Mouse (Mus musculus) kidney, postnatal 36 days (tissue): ENCODE data around the gene Sis.

ENCODE experiments used
- DNase-seq, 2 experiments: peaks; one replicate each; pipeline ENCODE4 v3.0.0; 2021 to 2022; ENCODE audit warnings: mixed read lengths in 2 of 2

Sis gene

GRCm38 (mm10) chr3:72967675-72968074 lies at the start of gene Sis:
Gene Sis (minus strand): TSS chr3:72967863.
- DNase-seq: no peak

DNA sequence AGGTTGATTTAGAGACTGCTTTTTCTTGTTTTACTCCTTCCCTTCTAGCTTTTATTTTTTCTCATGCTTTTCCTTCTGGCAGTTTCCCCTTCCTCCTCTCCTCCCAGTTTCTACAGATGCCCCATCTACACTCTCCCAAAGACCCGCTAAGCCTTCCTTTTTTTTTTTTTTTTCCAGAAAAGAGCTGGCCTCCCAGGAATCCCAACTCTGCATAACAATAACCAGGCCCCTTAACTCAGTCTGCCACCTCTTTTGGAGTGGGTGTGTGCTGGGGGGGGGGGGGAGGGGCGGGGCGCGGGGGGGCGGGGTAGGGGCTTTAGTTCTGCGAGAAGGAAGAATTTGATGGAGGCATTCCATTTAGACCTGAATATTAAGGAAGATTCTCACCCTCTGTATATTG lies 38.4 kb upstream of the Sis start:
- DNase-seq: no peak

DNA sequence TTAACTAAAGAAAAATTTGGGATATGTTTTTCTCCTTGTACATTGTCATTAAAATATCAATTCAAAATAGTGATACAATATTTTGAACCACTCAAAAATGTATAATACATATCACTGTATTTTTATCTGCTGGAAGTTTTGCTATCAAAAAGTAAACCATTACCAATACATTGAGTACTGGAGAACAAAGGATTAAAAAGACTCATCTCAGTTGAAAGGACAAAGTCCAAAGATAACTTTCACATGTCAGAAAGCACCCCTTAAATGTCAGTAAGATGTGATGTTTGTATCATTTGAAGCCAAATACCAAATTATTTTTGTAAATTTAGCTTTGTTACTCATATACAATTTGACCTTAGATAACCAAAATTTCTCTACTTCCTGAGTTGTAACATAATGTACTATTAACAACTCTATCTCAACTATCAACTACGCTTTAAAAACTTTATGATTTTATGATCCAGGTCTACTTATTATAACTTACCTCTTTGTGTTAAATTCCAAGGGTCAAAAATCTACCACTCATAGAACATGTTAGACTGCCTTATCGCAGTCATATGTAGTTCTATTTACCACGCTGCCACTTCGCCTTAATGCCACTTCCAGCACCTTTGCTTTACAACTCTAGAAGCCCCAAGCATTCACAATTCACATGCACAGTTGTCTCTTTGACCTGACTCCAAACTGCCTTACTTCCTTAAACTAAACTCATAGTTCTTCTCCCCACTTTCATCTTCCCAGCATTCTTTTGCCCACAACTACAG lies 35.5 kb upstream of the Sis start:
- no peak for DNase-seq

GRCm38 (mm10) chr3:72997517-72997916 lies 29.9 kb upstream of the Sis start:
- no peak for DNase-seq

DNA sequence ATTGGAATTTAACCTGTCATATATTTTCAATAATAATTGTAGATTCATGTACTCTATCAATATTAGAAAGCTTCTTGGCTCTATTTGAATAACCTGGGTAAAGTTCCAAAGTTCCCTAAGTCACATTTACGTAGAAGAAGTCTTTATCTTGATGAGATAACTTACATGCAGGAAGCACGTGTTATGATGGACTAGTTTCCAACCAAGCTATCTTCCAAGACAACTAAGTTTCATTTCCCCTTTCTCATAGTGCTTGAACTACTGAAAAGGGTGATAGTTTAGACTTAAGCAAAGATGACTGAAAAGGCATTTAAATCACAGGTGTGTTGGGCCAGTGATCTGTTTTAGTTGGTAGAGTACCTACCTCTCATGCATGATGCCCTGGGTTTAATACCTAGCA lies 23.3 kb upstream of the Sis start:
- DNase-seq: no peak

DNA sequence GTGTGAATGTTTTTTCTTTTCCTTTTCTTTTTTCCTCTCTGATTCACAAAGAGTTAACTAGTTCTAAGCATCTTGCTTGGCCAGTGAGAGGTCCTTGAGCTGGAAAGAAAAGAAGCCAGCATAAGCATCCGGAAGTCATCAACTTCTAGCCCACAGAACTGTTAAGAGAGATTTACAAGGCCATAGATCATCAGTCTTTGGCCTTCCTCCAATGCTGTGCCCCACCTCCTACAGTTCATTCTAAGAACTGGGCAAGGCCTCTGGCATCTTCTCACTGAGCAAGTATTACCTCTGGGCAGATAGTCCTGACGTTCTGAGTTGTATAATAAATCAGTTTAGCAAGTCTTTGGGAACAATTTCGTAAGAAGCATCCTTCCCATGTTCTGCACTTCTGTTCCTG lies 8.9 kb upstream of the Sis start:
- no peak for DNase-seq

- no peak for DNase-seq
Measured at GRCm38 (mm10) chr3:72918919-72919526, 48.6 kb downstream of the Sis start.

DNA sequence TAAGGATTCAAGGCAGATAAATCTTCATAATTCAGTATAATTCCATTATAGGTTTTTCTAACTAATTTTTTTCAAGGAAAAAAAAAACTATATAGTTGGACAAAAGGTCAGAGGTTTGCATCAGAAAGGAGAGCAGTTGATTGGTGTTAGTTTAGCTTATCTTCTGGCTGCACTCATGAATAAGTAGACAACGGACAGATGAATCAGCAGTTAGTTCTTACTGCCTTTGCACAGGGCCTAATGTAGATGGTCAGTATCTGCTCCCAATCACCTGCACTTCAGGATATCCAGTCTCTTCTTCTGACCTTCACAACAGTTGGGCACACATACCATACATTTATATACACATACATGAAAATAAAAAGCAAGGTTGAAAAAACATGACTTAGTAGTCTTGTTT lies 85.2 kb downstream of the Sis start:
- DNase-seq: no peak

GRCm38 (mm10) chr3:72868141-72868540 lies 99.5 kb downstream of the Sis start:
- DNase-seq: no peak

DNA sequence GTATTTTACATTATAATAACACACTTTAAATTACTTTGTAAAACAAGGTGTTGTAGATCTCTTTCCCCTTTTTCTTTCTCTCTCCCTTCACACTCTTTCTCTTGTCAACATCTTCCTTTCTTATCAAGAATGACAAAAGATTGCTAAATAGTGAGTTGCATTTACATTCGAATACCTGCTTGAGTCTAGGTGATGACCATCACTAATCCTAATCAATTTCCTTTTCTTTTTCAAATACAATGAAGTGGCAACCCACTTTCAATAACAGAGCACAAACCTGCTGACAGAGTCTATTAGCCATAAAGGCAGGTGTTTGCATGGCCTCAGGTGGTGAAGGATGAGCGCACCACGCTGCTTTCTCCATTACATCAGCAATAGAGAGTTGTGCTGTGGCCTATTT lies 108.9 kb downstream of the Sis start:
- no peak for DNase-seq

DNA sequence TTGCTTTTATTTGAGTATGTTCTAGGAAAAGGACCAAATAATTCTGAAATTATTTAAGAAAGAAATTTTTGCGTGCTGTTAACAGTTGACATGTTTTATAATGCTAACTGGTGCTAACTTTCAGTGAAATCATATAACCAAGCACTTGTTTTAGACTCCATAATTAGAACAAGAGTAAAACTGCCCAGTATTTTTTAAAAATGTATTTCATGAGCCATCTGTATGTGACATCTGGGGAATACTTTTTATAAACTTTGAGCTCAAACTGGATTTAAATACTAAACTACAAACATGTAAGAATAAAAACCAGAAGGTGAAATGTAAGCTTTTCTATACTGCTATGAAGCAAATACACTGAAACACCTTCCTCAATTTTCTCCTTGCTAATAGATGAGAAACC lies 112.3 kb downstream of the Sis start:
- no peak for DNase-seq

DNA sequence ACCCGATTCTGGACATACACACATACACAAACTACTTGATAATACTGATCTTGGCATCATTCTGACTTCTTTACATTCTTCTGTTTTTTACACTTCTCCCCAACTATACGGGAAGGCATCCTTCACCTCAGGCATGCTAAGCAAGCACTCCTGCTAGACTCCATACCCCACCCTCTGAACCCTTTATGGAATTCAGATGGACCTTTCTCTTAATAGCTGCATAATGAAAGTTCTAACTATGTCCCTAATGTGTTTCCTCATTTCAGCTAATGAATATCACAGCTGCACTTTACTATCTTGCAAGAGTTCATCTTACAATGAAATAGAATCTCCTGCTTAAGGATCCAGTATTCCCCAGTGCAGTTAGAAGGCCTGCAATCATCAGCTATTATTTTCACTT lies 127.0 kb downstream of the Sis start:
- DNase-seq: no peak
